Mouse (Mus musculus) hindbrain, embryonic 12.5 days (tissue): ENCODE measurements at regions not wholly inside any gene's neighbourhood (a gene's known extent, or its start where the extent isn't known, plus 50 kb on each side); places are given as distances from the start of the nearest gene placed in this dataset.

ENCODE experiments used
- ATAC-seq: fragments of 200-750 bp; cut with Nextera tagmentation; 2 replicates; pipeline ENCODE4 v1.8.0; 2017; ENCODE audit warnings: moderate TSS enrichment; ENCODE audit not compliant: low FRiP score
- H3K27ac ChIP-seq: fragments of 300-500 bp; sonication (generic); 2 replicates; pipeline ENCODE4 v1.5.1; 2016; ENCODE audit warnings: mild to moderate bottlenecking
- H3K27me3 ChIP-seq: fragments of 300-500 bp; sonication (generic); 2 replicates; pipeline ENCODE4 v1.6.1; 2016; ENCODE audit warnings: mild to moderate bottlenecking
- H3K36me3 ChIP-seq: fragments of 300-500 bp; sonication (generic); 2 replicates; pipeline ENCODE4 v1.6.1; 2016; ENCODE audit warnings: mild to moderate bottlenecking
- H3K4me1 ChIP-seq: fragments of 300-500 bp; sonication (generic); 2 replicates; pipeline ENCODE4 v1.6.1; 2016
- H3K4me2 ChIP-seq: fragments of 300-500 bp; sonication (generic); replicated peaks from 2 replicates; pipeline ENCODE4 v1.6.1; 2016; ENCODE audit warnings: mild to moderate bottlenecking
- H3K4me3 ChIP-seq: fragments of 300-500 bp; sonication (generic); 2 replicates; pipeline ENCODE4 v1.5.1; 2016; ENCODE audit warnings: mild to moderate bottlenecking
- H3K9ac ChIP-seq: fragments of 300-500 bp; sonication (generic); 2 replicates; pipeline ENCODE4 v1.6.1; 2016; ENCODE audit warnings: mild to moderate bottlenecking, moderate library complexity
- H3K9me3 ChIP-seq: fragments of 300-500 bp; sonication (generic); replicated peaks from 2 replicates; pipeline ENCODE4 v1.6.1; 2016; ENCODE audit warnings: mild to moderate bottlenecking
- WGBS: fragments of 180-500 bp; shearing (Covaris S2); methylation state at CpG from one replicate; pipeline ENCODE4 v1.1.7; 2016; 5-methylcytosine and 5-hydroxymethylcytosine counted together

DNA sequence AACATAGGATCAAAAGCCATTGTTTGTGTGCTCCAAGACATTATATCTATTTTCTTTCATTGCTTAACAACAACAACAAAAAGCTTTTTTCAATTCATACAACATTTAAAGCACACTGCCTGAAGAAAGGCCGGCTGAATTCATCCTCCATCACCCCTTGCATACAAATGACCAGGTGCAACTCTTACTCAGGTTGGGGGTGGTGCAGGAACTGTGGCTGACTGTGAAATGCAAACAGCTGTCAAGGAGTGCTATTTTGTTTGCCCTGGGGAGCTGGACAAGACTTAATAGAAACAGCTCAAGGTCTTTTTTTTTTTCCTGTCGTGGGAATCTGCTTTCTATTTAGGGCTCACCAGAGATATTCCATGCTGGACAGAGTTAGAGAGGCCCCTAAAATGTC lies 406.6 kb upstream of the Cldn34d start:
- H3K27ac ChIP-seq, result no peak overlapping the region
- no peaks in the 10 kb centered on the region for H3K4me1 ChIP-seq
- ATAC-seq, result no peak
- no peak overlapping the region for H3K9ac ChIP-seq
- H3K27me3 ChIP-seq, result no peaks in the 10 kb centered on the region
- H3K36me3 ChIP-seq, result no peaks in the 10 kb centered on the region
- no peaks in the 10 kb centered on the region for H3K9me3 ChIP-seq
- no peak overlapping the region for H3K4me3 ChIP-seq
- 9% methylated on average over 2 of the region's 2 CpGs for WGBS
- H3K4me2 ChIP-seq, result no peak overlapping the region

DNA sequence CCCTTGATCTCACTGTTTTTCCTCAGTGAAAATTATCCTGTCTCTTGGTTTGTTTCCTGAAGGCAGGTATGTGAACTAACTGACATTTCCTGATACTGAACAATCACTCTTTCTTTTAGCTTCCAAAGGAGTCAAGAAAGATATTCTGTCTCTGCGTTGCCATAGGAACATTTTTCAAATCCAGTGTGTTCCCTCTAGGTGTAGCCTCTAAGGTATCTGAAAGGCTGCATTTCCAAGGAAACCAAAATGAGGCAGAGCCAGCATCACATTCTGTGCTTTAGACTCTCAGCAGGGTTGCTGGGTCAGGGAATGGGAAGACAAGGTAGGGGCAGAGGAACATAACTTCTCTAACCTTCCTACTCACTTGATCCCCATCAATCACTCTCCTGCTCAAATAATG lies 411.2 kb upstream of the Cldn34d start:
- H3K36me3 ChIP-seq, result no peaks in the 10 kb centered on the region
- H3K27ac ChIP-seq, result no peak overlapping the region
- no peak overlapping the region for H3K9ac ChIP-seq
- H3K4me1 ChIP-seq, result no peaks in the 10 kb centered on the region
- H3K27me3 ChIP-seq, result no peaks in the 10 kb centered on the region
- ATAC-seq, result no peak
- no peaks in the 10 kb centered on the region for H3K9me3 ChIP-seq
- WGBS, result 71% methylated on average over 1 of the region's 1 CpGs
- H3K4me3 ChIP-seq, result no peak overlapping the region
- no peak overlapping the region for H3K4me2 ChIP-seq

DNA sequence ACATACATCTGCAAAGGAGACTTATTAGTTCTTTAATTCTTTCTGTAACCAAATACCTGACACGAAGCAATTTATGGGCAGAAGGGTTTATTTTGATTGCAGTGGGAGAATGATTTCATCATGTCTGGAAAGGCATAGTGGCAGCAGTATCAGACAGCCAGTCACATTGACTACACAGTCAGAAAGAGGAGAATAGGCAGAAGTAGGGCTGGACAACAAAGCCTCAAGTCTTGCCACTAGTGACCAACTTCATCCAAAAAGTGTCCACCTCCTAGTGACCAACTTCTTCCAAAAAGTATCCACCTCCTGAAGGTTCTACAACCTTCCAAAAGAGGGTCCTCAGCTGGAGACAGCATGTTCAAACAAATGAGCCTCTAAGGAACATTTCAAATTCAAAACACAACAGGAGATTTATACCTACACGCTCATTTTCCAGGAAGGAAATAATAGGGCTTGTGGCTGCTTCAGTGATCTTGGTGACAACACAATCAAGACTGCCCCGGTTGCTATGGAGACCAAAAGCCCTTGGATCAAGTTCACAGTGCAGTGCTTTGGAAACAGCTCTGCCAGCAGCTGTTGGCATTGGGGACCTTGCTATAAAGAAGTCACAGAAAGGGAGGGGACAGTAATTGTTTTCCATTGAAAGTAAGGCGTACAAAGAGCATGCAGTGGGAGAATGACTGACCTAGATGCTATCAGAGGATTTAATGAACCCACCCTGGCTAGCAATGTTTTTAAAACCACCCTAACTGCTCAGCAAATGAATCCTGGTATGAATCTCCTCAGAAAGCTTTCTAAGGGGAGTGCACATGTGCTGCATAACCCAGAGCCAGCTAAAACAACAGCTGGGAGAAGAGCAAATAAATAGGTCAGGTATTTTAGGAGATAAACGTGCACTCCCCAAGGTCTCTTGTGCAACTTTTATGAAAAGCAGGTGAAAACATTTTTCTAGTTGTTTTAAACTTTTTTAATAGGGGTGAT lies 448.0 kb upstream of the Cldn34d start:
- no peaks in the 10 kb centered on the region for H3K27me3 ChIP-seq
- ATAC-seq, result peak; percentile 87
- no peak overlapping the region for H3K4me2 ChIP-seq
- no peak overlapping the region for H3K4me3 ChIP-seq
- H3K9me3 ChIP-seq, result no peaks in the 10 kb centered on the region
- H3K36me3 ChIP-seq, result no peaks in the 10 kb centered on the region
- 45% methylated on average over 5 of the region's 5 CpGs for WGBS
- H3K4me1 ChIP-seq, result peaks cover 2% of the 10 kb centered on the region; the same call in 1 of the 2 replicates
- H3K27ac ChIP-seq, result no peak overlapping the region
- no peak overlapping the region for H3K9ac ChIP-seq

DNA sequence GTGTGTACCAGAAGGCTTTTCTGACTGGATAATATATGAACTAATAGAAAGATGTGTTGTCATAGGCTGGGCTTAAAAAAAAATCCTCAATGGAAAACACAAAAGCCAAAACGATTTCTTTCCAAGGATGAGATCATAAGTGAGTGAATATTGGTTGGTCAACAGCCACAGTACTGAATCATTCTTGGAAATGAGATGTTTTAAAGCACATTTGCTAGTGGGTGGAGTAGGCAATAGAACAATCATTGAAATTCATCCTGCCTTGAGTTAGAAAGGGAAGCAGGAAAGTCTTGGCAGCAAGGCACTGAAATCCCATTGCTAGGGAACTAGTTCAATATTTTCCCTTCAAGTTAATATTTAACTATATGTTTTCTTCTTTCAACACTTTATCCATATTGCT lies 449.3 kb upstream of the Cldn34d start:
- Histone ChIP-seq H3K27ac (no peak overlapping the region), H3K9me3 (no peaks in the 10 kb centered on the region), H3K4me3 (no peak overlapping the region), H3K4me1 (peaks cover 2% of the 10 kb centered on the region; the same call in 1 of the 2 replicates), H3K36me3 (no peaks in the 10 kb centered on the region), H3K27me3 (no peaks in the 10 kb centered on the region), H3K4me2 (no peak overlapping the region), H3K9ac (no peak overlapping the region)
- ATAC-seq, result no peak
- WGBS, result 70% methylated on average over 1 of the region's 1 CpGs

DNA sequence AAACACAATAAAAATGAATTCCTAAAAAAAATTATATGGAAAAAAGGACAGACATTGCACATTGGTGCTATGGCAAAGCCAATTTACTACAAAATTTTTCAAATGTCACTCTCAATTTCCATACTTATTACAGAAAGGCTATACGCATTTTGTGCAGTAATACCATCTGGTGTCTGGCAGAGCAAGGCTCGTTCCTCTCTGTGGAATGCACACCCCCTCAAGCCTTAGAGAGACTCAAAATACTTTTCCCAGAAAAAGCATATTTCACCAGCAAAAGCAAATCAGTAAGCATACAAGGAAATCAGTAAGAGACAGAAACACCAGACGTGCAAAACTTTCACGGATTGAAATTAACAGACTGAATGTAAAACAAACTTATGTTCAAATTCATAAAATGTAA lies 431.0 kb upstream of the Tbl1x start:
- 78% methylated on average over 4 of the region's 4 CpGs for WGBS
- no peaks in the 10 kb centered on the region for H3K4me1 ChIP-seq
- H3K4me3 ChIP-seq, result no peak overlapping the region
- no peaks in the 10 kb centered on the region for H3K27me3 ChIP-seq
- no peak overlapping the region for H3K4me2 ChIP-seq
- no peaks in the 10 kb centered on the region for H3K36me3 ChIP-seq
- no peak overlapping the region for H3K9ac ChIP-seq
- no peaks in the 10 kb centered on the region for H3K9me3 ChIP-seq
- no peak overlapping the region for H3K27ac ChIP-seq
- ATAC-seq, result no peak

DNA sequence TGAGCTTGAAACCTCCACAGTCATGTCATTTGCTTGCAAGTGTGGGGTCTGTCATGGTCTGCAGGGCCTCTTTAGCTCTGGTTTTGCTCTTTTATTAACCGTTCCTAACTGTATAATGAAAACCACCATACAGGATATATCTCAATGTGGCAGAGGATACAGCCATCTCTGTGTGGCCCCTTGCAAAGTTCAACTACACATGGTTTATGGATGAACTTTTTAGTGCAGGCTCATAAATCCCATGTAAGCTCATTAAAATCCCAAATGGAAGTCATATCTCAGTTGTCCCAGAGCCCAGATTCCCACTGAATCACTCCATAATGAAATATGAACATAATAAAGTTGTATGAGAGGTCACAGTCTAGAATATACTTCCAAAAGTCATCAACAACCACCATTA lies 428.1 kb upstream of the Tbl1x start:
- Histone ChIP-seq H3K4me2 (no peak overlapping the region), H3K36me3 (no peaks in the 10 kb centered on the region), H3K4me1 (no peaks in the 10 kb centered on the region), H3K27ac (no peak overlapping the region), H3K9me3 (no peaks in the 10 kb centered on the region), H3K9ac (no peak overlapping the region), H3K27me3 (no peaks in the 10 kb centered on the region), H3K4me3 (no peak overlapping the region)
- no peak for ATAC-seq
- WGBS, result 88% methylated on average over 1 of the region's 1 CpGs

DNA sequence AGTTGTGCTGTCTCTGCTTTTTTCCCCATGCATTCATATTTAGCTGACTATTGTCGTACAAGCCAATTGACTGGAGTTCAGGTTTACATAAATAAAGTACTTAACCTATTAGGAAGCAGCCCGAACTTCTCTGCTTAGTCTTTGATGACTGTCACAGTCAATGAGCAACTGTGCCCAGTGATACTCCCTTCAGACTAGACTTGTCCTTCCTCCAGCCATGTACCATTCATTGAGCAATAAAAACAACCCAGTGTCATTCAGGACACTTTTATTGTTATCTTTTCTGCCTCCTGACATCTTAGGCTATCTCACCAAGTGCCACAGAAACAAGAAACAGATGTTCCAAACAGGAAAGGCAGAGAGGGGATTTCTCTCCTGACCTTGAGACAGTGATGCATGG lies 389.1 kb upstream of the Tbl1x start:
- no peaks in the 10 kb centered on the region for H3K9me3 ChIP-seq
- H3K4me2 ChIP-seq, result no peak overlapping the region
- whole genome bisulfite sequencing, result 64% methylated on average over 2 of the region's 2 CpGs
- no peak overlapping the region for H3K4me3 ChIP-seq
- no peaks in the 10 kb centered on the region for H3K4me1 ChIP-seq
- no peaks in the 10 kb centered on the region for H3K36me3 ChIP-seq
- H3K27me3 ChIP-seq, result no peaks in the 10 kb centered on the region
- H3K27ac ChIP-seq, result no peak overlapping the region
- no peak overlapping the region for H3K9ac ChIP-seq
- no peak for ATAC-seq
